Mouse (Mus musculus) cerebellum, adult 2 months (tissue): ENCODE measurements around the gene Cep350.

ENCODE experiments used
- CTCF ChIP-seq: fragments of 200-500 bp; IDR thresholded peaks from 2 replicates; pipeline ENCODE4 v1.5.1; 2011; ENCODE audit warnings: low read depth, mild to moderate bottlenecking, control low read depth, low read length, moderate library complexity, borderline replicate concordance; ENCODE audit not compliant: insufficient read depth
- POLR2A ChIP-seq: fragments of 200-500 bp; IDR thresholded peaks from 2 replicates; pipeline ENCODE4 v1.6.1; 2011; ENCODE audit warnings: low read length, control low read depth, borderline replicate concordance; ENCODE audit not compliant: insufficient read depth

- TF ChIP-seq POLR2A (no peak), CTCF (no peak)
These were observed 1.9 kb upstream of the Cep350 start for GRCm38 (mm10) chr1:155974931-155975330.
